Mouse (Mus musculus): ENCODE results near the gene Kat8. TPM values are rescaled to one million over a fixed set of nuclear protein-coding genes. Genes with fewer than 3 reads are reported as not detected.

Kat8 gene
- polyA plus RNA-seq, 1 experiment from 2014 or later, result 30.7 TPM

GRCm38 (mm10) chr7:127967922-127968828 is 55.9 kb downstream of the Kat8 start:
- peaks cover 25% of the 10 kb centered on the region for H3K36me3 ChIP-seq (ENCODE audit: control insufficient read depth, insufficient read depth, low read length)
- no peaks in the 10 kb centered on the region for H3K27me3 ChIP-seq (ENCODE audit: control insufficient read depth, insufficient read depth, low read length)
- H3K27ac ChIP-seq (ENCODE audit: low read depth, low read length), result peak overlapping the region; percentile 97
- H3K9ac ChIP-seq (ENCODE audit: low read depth, low read length), result peak overlapping the region; percentile 100
- peak overlapping the region; percentile 98 for H3K4me3 ChIP-seq (ENCODE audit: low read depth, low read length)
- no peaks in the 10 kb centered on the region for H3K4me1 ChIP-seq (ENCODE audit: control insufficient read depth, insufficient read depth, low read length)
- peak; percentile 37 for ATAC-seq (replicated peaks; ENCODE audit: insufficient number of reproducible peaks, low FRiP score, low TSS enrichment)
- 1% methylated on average over 37 of the region's 42 CpGs for WGBS (ENCODE audit: insufficient replicate concordance)
- peak overlapping the region; percentile 87 for H3K4me2 ChIP-seq
- no peaks in the 10 kb centered on the region for H3K9me3 ChIP-seq (replicated peaks; ENCODE audit: control insufficient read depth, low read length)

- Histone ChIP-seq H3K27ac (ENCODE audit: low read depth, low read length) (no peak overlapping the region), H3K4me3 (ENCODE audit: low read depth, low read length) (no peak overlapping the region), H3K36me3 (ENCODE audit: control insufficient read depth, insufficient read depth, low read length) (peaks cover 69% of the 10 kb centered on the region), H3K9ac (ENCODE audit: low read depth, low read length) (no peak overlapping the region), H3K4me1 (ENCODE audit: control insufficient read depth, insufficient read depth, low read length) (no peaks in the 10 kb centered on the region), H3K27me3 (ENCODE audit: control insufficient read depth, insufficient read depth, low read length) (no peaks in the 10 kb centered on the region), H3K4me2 (no peak overlapping the region), H3K9me3 (replicated peaks; ENCODE audit: control insufficient read depth, low read length) (no peaks in the 10 kb centered on the region)
- WGBS (ENCODE audit: insufficient replicate concordance), result 92% methylated on average over 2 of the region's 2 CpGs
- ATAC-seq (replicated peaks; ENCODE audit: insufficient number of reproducible peaks, low FRiP score, low TSS enrichment), result no peak
These were observed 62.2 kb downstream of the Kat8 start for GRCm38 (mm10) chr7:127974413-127974930.

Other genes with a start within 250 kb of the Kat8 start
- gene Bcl7c, start 203.6 kb upstream of the Kat8 start, polyA plus RNA-seq (2014; fragmentation: Nextera tagmentation; extraction: Ambion mirVana), result 32.5 and 34.4 TPM in 2 replicates
- gene Ctf1, start 199.8 kb upstream of the Kat8 start, polyA plus RNA-seq (2014; fragmentation: Nextera tagmentation; extraction: Ambion mirVana), result 4.7 and 4.9 TPM in 2 replicates
- gene Ctf2, start 180.3 kb upstream of the Kat8 start, polyA plus RNA-seq (2014; fragmentation: Nextera tagmentation; extraction: Ambion mirVana), result 0.32 TPM in 1 of 2 replicates, not detected in the other
- gene Fbxl19, start 168.0 kb upstream of the Kat8 start, polyA plus RNA-seq (2014; fragmentation: Nextera tagmentation; extraction: Ambion mirVana), result 2.5 and 3.3 TPM in 2 replicates
- gene Orai3, start 142.7 kb upstream of the Kat8 start, polyA plus RNA-seq (2014; fragmentation: Nextera tagmentation; extraction: Ambion mirVana), result 13.3 and 14.5 TPM in 2 replicates
- 16.9 and 20.8 TPM in 2 replicates for gene Setd1a, start 135.8 kb upstream of the Kat8 start, polyA plus RNA-seq (2014; fragmentation: Nextera tagmentation; extraction: Ambion mirVana)
- gene Gm49388, start 126.9 kb upstream of the Kat8 start, polyA plus RNA-seq (2014; fragmentation: Nextera tagmentation; extraction: Ambion mirVana), result 0.46 TPM in 1 of 2 replicates, not detected in the other
- 18.1 and 23.5 TPM in 2 replicates for gene Hsd3b7, start 111.9 kb upstream of the Kat8 start, polyA plus RNA-seq (2014; fragmentation: Nextera tagmentation; extraction: Ambion mirVana)
- gene Stx4a, start 88.2 kb upstream of the Kat8 start, polyA plus RNA-seq (2014; fragmentation: Nextera tagmentation; extraction: Ambion mirVana), result 20.5 and 22.8 TPM in 2 replicates
- gene Stx1b, start 88.0 kb upstream of the Kat8 start, polyA plus RNA-seq (2014; fragmentation: Nextera tagmentation; extraction: Ambion mirVana), result 1.4 and 1.8 TPM in 2 replicates
- 10.1 and 12.0 TPM in 2 replicates for gene Zfp646, start 36.3 kb upstream of the Kat8 start, polyA plus RNA-seq (2014; fragmentation: Nextera tagmentation; extraction: Ambion mirVana)
- gene Zfp668, start 35.7 kb upstream of the Kat8 start, polyA plus RNA-seq (2014; fragmentation: Nextera tagmentation; extraction: Ambion mirVana), result 10.1 and 11.5 TPM in 2 replicates
- gene Prss53, start 21.5 kb upstream of the Kat8 start, polyA plus RNA-seq (2014; fragmentation: Nextera tagmentation; extraction: Ambion mirVana), result 0.90 and 2.0 TPM in 2 replicates
- not detected in 2 replicates for gene Gm21974, start 17.1 kb upstream of the Kat8 start, polyA plus RNA-seq (2014; fragmentation: Nextera tagmentation; extraction: Ambion mirVana)
- gene Vkorc1, start 16.9 kb upstream of the Kat8 start, polyA plus RNA-seq (2014; fragmentation: Nextera tagmentation; extraction: Ambion mirVana), result 98.7 and 101 TPM in 2 replicates
- 166 and 174 TPM in 2 replicates for gene Bckdk, start 8.4 kb upstream of the Kat8 start, polyA plus RNA-seq (2014; fragmentation: Nextera tagmentation; extraction: Ambion mirVana)
- 0.94 and 0.96 TPM in 2 replicates for gene Prss8, start 17.6 kb downstream of the Kat8 start, polyA plus RNA-seq (2014; fragmentation: Nextera tagmentation; extraction: Ambion mirVana)
- gene Prss36, start 34.2 kb downstream of the Kat8 start, polyA plus RNA-seq (2014; fragmentation: Nextera tagmentation; extraction: Ambion mirVana), result 10.3 and 10.6 TPM in 2 replicates
- 33.2 and 40.3 TPM in 2 replicates for gene Fus, start 54.9 kb downstream of the Kat8 start, polyA plus RNA-seq (2014; fragmentation: Nextera tagmentation; extraction: Ambion mirVana)
- 35.6 and 37.8 TPM in 2 replicates for gene Pycard, start 81.4 kb downstream of the Kat8 start, polyA plus RNA-seq (2014; fragmentation: Nextera tagmentation; extraction: Ambion mirVana)
- gene Trim72, start 91.4 kb downstream of the Kat8 start, polyA plus RNA-seq (2014; fragmentation: Nextera tagmentation; extraction: Ambion mirVana), result 0.30 and 0.69 TPM in 2 replicates
- gene Itgam, start 150.1 kb downstream of the Kat8 start, polyA plus RNA-seq (2014; fragmentation: Nextera tagmentation; extraction: Ambion mirVana), result 0.29 and 0.34 TPM in 2 replicates
- gene Gm49368, start 150.2 kb downstream of the Kat8 start, polyA plus RNA-seq (2014; fragmentation: Nextera tagmentation; extraction: Ambion mirVana), result not detected in 2 replicates
- gene Itgax, start 217.0 kb downstream of the Kat8 start, polyA plus RNA-seq (2014; fragmentation: Nextera tagmentation; extraction: Ambion mirVana), result 0.06 and 0.11 TPM in 2 replicates
- gene Itgad, start 241.9 kb downstream of the Kat8 start, polyA plus RNA-seq (2014; fragmentation: Nextera tagmentation; extraction: Ambion mirVana), result not detected in 2 replicates